Mouse (Mus musculus) G1E (cell line): Measurements from ENCODE around the gene Itgb6. TPM values are rescaled to one million over a fixed set of nuclear protein-coding genes. Genes with fewer than 3 reads are reported as not detected.

Experiments
- ATAC-seq: 2 replicates; pipeline ENCODE4 v1.8.0; 2016; ENCODE audit warnings: mild to moderate bottlenecking; ENCODE audit not compliant: insufficient number of reproducible peaks, poor library complexity, low FRiP score, severe bottlenecking; ENCODE audit errors: extremely low read depth
- DNase-seq: peaks from one replicate; pipeline ENCODE4 v3.0.0; 2012; ENCODE audit warnings: low spot score
- H3K27me3 ChIP-seq: 2 replicates; pipeline ENCODE4 v1.6.1; 2012; ENCODE audit warnings: mild to moderate bottlenecking, low read length, inconsistent platforms; ENCODE audit not compliant: insufficient read depth
- H3K36me3 ChIP-seq: replicated peaks from 2 replicates; pipeline ENCODE3; 2012; ENCODE audit warnings: mild to moderate bottlenecking, inconsistent platforms
- H3K4me1 ChIP-seq: 2 replicates; pipeline ENCODE4 v1.6.1; 2012; ENCODE audit warnings: low read depth, low read length, inconsistent platforms, mixed read lengths; ENCODE audit not compliant: insufficient read depth
- H3K4me3 ChIP-seq: 2 replicates; pipeline ENCODE4 v1.5.1; 2012; ENCODE audit warnings: low read depth, mild to moderate bottlenecking, inconsistent platforms, low read length, moderate library complexity, mixed read lengths
- H3K9me3 ChIP-seq: replicated peaks from 2 replicates; pipeline ENCODE4 v1.6.1; 2012; ENCODE audit warnings: inconsistent platforms
- CTCF ChIP-seq: IDR thresholded peaks from 2 replicates; pipeline ENCODE4 v1.5.1; 2012; ENCODE audit warnings: low read depth, low read length, inconsistent platforms, mixed read lengths
- GATA1 ChIP-seq: IDR thresholded peaks from 2 replicates; pipeline ENCODE4 v1.6.1; 2012; ENCODE audit warnings: borderline replicate concordance, low read length, inconsistent platforms, mixed read lengths
- GATA2 ChIP-seq: IDR thresholded peaks from 2 replicates; pipeline ENCODE4 v1.6.1; 2012; ENCODE audit warnings: low read depth, low read length, inconsistent platforms, borderline replicate concordance
- POLR2AphosphoS5 ChIP-seq: IDR thresholded peaks from 2 replicates; pipeline ENCODE4 v1.6.1; 2012; ENCODE audit warnings: low read depth, low read length, inconsistent platforms; ENCODE audit not compliant: insufficient replicate concordance
- TAL1 ChIP-seq: conservative IDR thresholded peaks from 2 replicates; pipeline ENCODE4 v1.6.1; 2012; ENCODE audit warnings: low read depth, low read length, inconsistent platforms, mixed read lengths
- polyA plus RNA-seq: library from polyadenylated mRNA; stranded (reverse); fragments of >175 nt; gene quantifications from 2 replicates; pipeline ENCODE4 v1.2.3, GENCODE M21; 2012
- total RNA-seq, 2 experiments: library from RNA; stranded (forward) in 1 of 2; stranded (reverse) in 1 of 2; fragments of 200-1000 nt in 1 of 2; fragments of >200 nt in 1 of 2; fragmentation: Nextera tagmentation in 1 of 2; gene quantifications; 2 replicates each; pipeline ENCODE4 v1.2.3; 2014 to 2017

The Itgb6 gene
- total and polyA plus RNA-seq, 3 experiments = 0.38 TPM; not detected in 2

GRCm38 (mm10) chr2:60724660-60725059, 2.2 kb upstream of the Itgb6 start:
- no peak for DNase-seq
- TF ChIP-seq GATA1 (no peak), TAL1 (no peak), CTCF (no peak), GATA2 (no peak), POLR2AphosphoS5 (no peak)
- no peak overlapping the region for H3K4me3 ChIP-seq
- H3K4me1 ChIP-seq = no peaks in the 10 kb centered on the region
- H3K9me3 ChIP-seq = no peaks in the 10 kb centered on the region
- no peaks in the 10 kb centered on the region for H3K36me3 ChIP-seq
- H3K27me3 ChIP-seq = peaks cover 13% of the 10 kb centered on the region
- ATAC-seq = no peak

- no peak for TF ChIP-seq POLR2AphosphoS5
- no peak for TF ChIP-seq GATA2
- no peak for TF ChIP-seq CTCF
- no peak for TF ChIP-seq GATA1
- TF ChIP-seq TAL1 = no peak
- ATAC-seq = no peak
- H3K27me3 ChIP-seq = peaks cover 28% of the 10 kb centered on the region
- no peak overlapping the region for H3K4me3 ChIP-seq
- H3K36me3 ChIP-seq = no peaks in the 10 kb centered on the region
- DNase-seq = no peak
- no peaks in the 10 kb centered on the region for H3K4me1 ChIP-seq
- no peaks in the 10 kb centered on the region for H3K9me3 ChIP-seq
Observed at GRCm38 (mm10) chr2:60722967-60723366, 524 bp upstream of the Itgb6 start.

- H3K4me1 ChIP-seq = no peaks in the 10 kb centered on the region
- no peak for DNase-seq
- H3K27me3 ChIP-seq = peaks cover 40% of the 10 kb centered on the region
- no peak for ATAC-seq
- TF ChIP-seq CTCF = peak; percentile 36; the same call in 1 of the 2 replicates
- no peak for TF ChIP-seq GATA1
- no peaks in the 10 kb centered on the region for H3K36me3 ChIP-seq
- H3K4me3 ChIP-seq = no peak overlapping the region
- no peaks in the 10 kb centered on the region for H3K9me3 ChIP-seq
Observed at GRCm38 (mm10) chr2:60720906-60721305, 1.5 kb downstream of the Itgb6 start.

GRCm38 (mm10) chr2:60720205-60720604, 2.2 kb downstream of the Itgb6 start:
- Histone ChIP-seq H3K4me3 (no peak overlapping the region), H3K36me3 (no peaks in the 10 kb centered on the region), H3K9me3 (no peaks in the 10 kb centered on the region), H3K27me3 (peaks cover 45% of the 10 kb centered on the region), H3K4me1 (no peaks in the 10 kb centered on the region)
- TF ChIP-seq TAL1 = no peak
- TF ChIP-seq CTCF = no peak
- TF ChIP-seq GATA2 = no peak
- no peak for TF ChIP-seq POLR2AphosphoS5
- no peak for TF ChIP-seq GATA1
- no peak for DNase-seq
- ATAC-seq = no peak

GRCm38 (mm10) chr2:60717348-60717747, 5.1 kb downstream of the Itgb6 start:
- H3K4me3 ChIP-seq = no peak overlapping the region
- peaks cover 6% of the 10 kb centered on the region; the same call in 1 of the 2 replicates for H3K4me1 ChIP-seq
- H3K36me3 ChIP-seq = no peaks in the 10 kb centered on the region
- TF ChIP-seq TAL1 = no peak
- TF ChIP-seq POLR2AphosphoS5 = no peak
- TF ChIP-seq GATA2 = no peak
- TF ChIP-seq GATA1 = no peak
- TF ChIP-seq CTCF = no peak
- DNase-seq = no peak
- H3K9me3 ChIP-seq = no peaks in the 10 kb centered on the region
- H3K27me3 ChIP-seq = peaks cover 56% of the 10 kb centered on the region
- ATAC-seq = no peak

- DNase-seq (no peak), ATAC-seq (no peak)
- Histone ChIP-seq H3K9me3 (no peaks in the 10 kb centered on the region), H3K4me1 (peaks cover 6% of the 10 kb centered on the region; the same call in 1 of the 2 replicates), H3K27me3 (peaks cover 61% of the 10 kb centered on the region), H3K4me3 (no peak overlapping the region), H3K36me3 (no peaks in the 10 kb centered on the region)
- TF ChIP-seq POLR2AphosphoS5 = no peak
- no peak for TF ChIP-seq CTCF
- TF ChIP-seq GATA2 = no peak
- TF ChIP-seq TAL1 = no peak
- no peak for TF ChIP-seq GATA1
Observed at GRCm38 (mm10) chr2:60716549-60716948, 5.9 kb downstream of the Itgb6 start.

- no peak for DNase-seq
- no peak overlapping the region for H3K4me3 ChIP-seq
- TF ChIP-seq POLR2AphosphoS5 = no peak
- TF ChIP-seq GATA2 = no peak
- no peak for TF ChIP-seq CTCF
- TF ChIP-seq GATA1 = no peak
- TF ChIP-seq TAL1 = no peak
- H3K36me3 ChIP-seq = no peaks in the 10 kb centered on the region
- H3K4me1 ChIP-seq = peaks cover 6% of the 10 kb centered on the region; the same call in 1 of the 2 replicates
- ATAC-seq = no peak
- H3K9me3 ChIP-seq = no peaks in the 10 kb centered on the region
- H3K27me3 ChIP-seq = peaks cover 64% of the 10 kb centered on the region
Observed at GRCm38 (mm10) chr2:60715771-60716170, 6.7 kb downstream of the Itgb6 start.
